Mouse (Mus musculus) midbrain, embryonic 14.5 days (tissue): Measurements from ENCODE around the gene Krtap6-1. TPM values are rescaled to one million over a fixed set of nuclear protein-coding genes. Genes with fewer than 3 reads are reported as not detected.

ENCODE experiments used
- polyA plus RNA-seq: library from polyadenylated mRNA; unstranded; fragments of >200 nt; fragmentation: Nextera tagmentation; extraction: Ambion mirVana; gene quantifications from 2 replicates; pipeline ENCODE4 v1.2.1, GENCODE M21; 2014

The Krtap6-1 gene
- polyA plus RNA-seq, 1 experiment from 2014 or later, result not detected

Other genes starting within 250 kb of the Krtap6-1 start
- gene Gm20741, start 219.5 kb upstream of the Krtap6-1 start, polyA plus RNA-seq, result not detected in 2 replicates
- gene Krtap15, start 211.5 kb upstream of the Krtap6-1 start, polyA plus RNA-seq, result not detected in 2 replicates
- not detected in 2 replicates for gene Krtap14, start 205.6 kb upstream of the Krtap6-1 start, polyA plus RNA-seq
- not detected in 2 replicates for gene Krtap19-1, start 162.3 kb upstream of the Krtap6-1 start, polyA plus RNA-seq
- not detected in 2 replicates for gene Krtap19-2, start 157.4 kb upstream of the Krtap6-1 start, polyA plus RNA-seq
- not detected in 2 replicates for gene Krtap19-3, start 153.7 kb upstream of the Krtap6-1 start, polyA plus RNA-seq
- gene Krtap19-4, start 146.6 kb upstream of the Krtap6-1 start, polyA plus RNA-seq, result not detected in 2 replicates
- gene Krtap19-5, start 135.2 kb upstream of the Krtap6-1 start, polyA plus RNA-seq, result not detected in 2 replicates
- gene Krtap19-9b, start 99.4 kb upstream of the Krtap6-1 start, polyA plus RNA-seq, result not detected in 2 replicates
- gene Krtap16-3, start 68.8 kb upstream of the Krtap6-1 start, polyA plus RNA-seq, result not detected in 2 replicates
- not detected in 2 replicates for gene Krtap22-2, start 20.9 kb upstream of the Krtap6-1 start, polyA plus RNA-seq
- not detected in 2 replicates for gene Gm10229, start 16.4 kb upstream of the Krtap6-1 start, polyA plus RNA-seq
- not detected in 2 replicates for gene Gm10228, start 9.8 kb downstream of the Krtap6-1 start, polyA plus RNA-seq
- gene Krtap6-5, start 16.2 kb downstream of the Krtap6-1 start, polyA plus RNA-seq, result not detected in 2 replicates
- not detected in 2 replicates for gene 1110025L11Rik, start 32.3 kb downstream of the Krtap6-1 start, polyA plus RNA-seq
- gene Krtap6-3, start 52.3 kb downstream of the Krtap6-1 start, polyA plus RNA-seq, result not detected in 2 replicates
- gene Gm6358, start 109.2 kb downstream of the Krtap6-1 start, polyA plus RNA-seq, result not detected in 2 replicates
- not detected in 2 replicates for gene Gm10061, start 119.4 kb downstream of the Krtap6-1 start, polyA plus RNA-seq
- not detected in 2 replicates for gene Gm9789, start 126.3 kb downstream of the Krtap6-1 start, polyA plus RNA-seq
- not detected in 2 replicates for gene Gm7735, start 137.8 kb downstream of the Krtap6-1 start, polyA plus RNA-seq
- gene 1110057P08Rik, start 143.0 kb downstream of the Krtap6-1 start, polyA plus RNA-seq, result not detected in 2 replicates
- not detected in 2 replicates for gene Krtap20-2, start 174.2 kb downstream of the Krtap6-1 start, polyA plus RNA-seq